Mouse (Mus musculus) thymus, adult 2 months (tissue): ENCODE measurements around the gene Gm20388. TPM values are rescaled to one million over a fixed set of nuclear protein-coding genes. Genes with fewer than 3 reads are reported as not detected.

Experiments
- DNase-seq: peaks from one replicate; pipeline ENCODE4 v3.0.0; 2021
- H3K27ac ChIP-seq: fragments of 200-500 bp; 2 replicates; pipeline ENCODE4 v1.5.1; 2012; ENCODE audit warnings: low read length, control low read depth; ENCODE audit not compliant: control insufficient read depth, insufficient read depth
- H3K27me3 ChIP-seq: fragments of 200-500 bp; 2 replicates; pipeline ENCODE4 v1.6.1; 2012; ENCODE audit warnings: mild to moderate bottlenecking, low read length, moderate library complexity, mixed read lengths; ENCODE audit not compliant: control insufficient read depth, insufficient read depth
- H3K36me3 ChIP-seq: fragments of 200-500 bp; 2 replicates; pipeline ENCODE4 v1.6.1; 2012; ENCODE audit warnings: mild to moderate bottlenecking, low read length, moderate library complexity; ENCODE audit not compliant: control insufficient read depth, insufficient read depth
- H3K4me1 ChIP-seq: fragments of 200-500 bp; replicated peaks from 2 replicates; pipeline ENCODE4 v1.6.1; 2012; ENCODE audit warnings: low read length; ENCODE audit not compliant: control insufficient read depth, insufficient read depth
- H3K4me3 ChIP-seq: fragments of 200-500 bp; 2 replicates; pipeline ENCODE4 v1.5.1; 2012; ENCODE audit warnings: mild to moderate bottlenecking, low read length, control low read depth, moderate library complexity; ENCODE audit not compliant: control insufficient read depth, insufficient read depth
- CTCF ChIP-seq: fragments of 200-500 bp; IDR thresholded peaks from 2 replicates; pipeline ENCODE4 v1.5.1; 2012; ENCODE audit warnings: mild to moderate bottlenecking, control low read depth, low read length, moderate library complexity, borderline replicate concordance; ENCODE audit not compliant: control insufficient read depth, poor library complexity, insufficient read depth; ENCODE audit errors: extremely low read depth
- POLR2A ChIP-seq: fragments of 200-500 bp; IDR thresholded peaks from 2 replicates; pipeline ENCODE4 v1.6.1; 2012; ENCODE audit warnings: mild to moderate bottlenecking, low read length, control low read depth, moderate library complexity; ENCODE audit not compliant: control insufficient read depth, poor library complexity, insufficient read depth; ENCODE audit errors: extremely low read depth
- WGBS: fragments of 180-500 bp; shearing (Covaris S2); methylation state at CpG from one replicate; pipeline ENCODE4 v1.1.7; 2018; 5-methylcytosine and 5-hydroxymethylcytosine counted together
- polyA plus RNA-seq: library from polyadenylated mRNA; depleted of rRNA; stranded (reverse); fragments of >200 nt; gene quantifications from 2 replicates; pipeline ENCODE4 v1.2.3, GENCODE M21; 2012

Gene Gm20388
- polyA plus RNA-seq, 1 experiment = 103 TPM

GRCm38 (mm10) chr8:122199841-122200240 is 2289.2 kb downstream of the Gm20388 start:
- Histone ChIP-seq H3K27ac (no peak overlapping the region), H3K4me3 (no peak overlapping the region), H3K27me3 (no peaks in the 10 kb centered on the region), H3K36me3 (no peaks in the 10 kb centered on the region), H3K4me1 (no peaks in the 10 kb centered on the region)
- TF ChIP-seq CTCF = no peak
- DNase-seq = no peak
- 93% methylated on average over 4 of the region's 4 CpGs for WGBS

- H3K36me3 ChIP-seq = no peaks in the 10 kb centered on the region
- DNase-seq = no peak
- no peak overlapping the region for H3K4me3 ChIP-seq
- 91% methylated on average over 3 of the region's 3 CpGs for WGBS
- TF ChIP-seq POLR2A = no peak
- TF ChIP-seq CTCF = no peak
- H3K27ac ChIP-seq = no peak overlapping the region
- H3K27me3 ChIP-seq = no peaks in the 10 kb centered on the region
- no peaks in the 10 kb centered on the region for H3K4me1 ChIP-seq
Measured at GRCm38 (mm10) chr8:122211591-122211990, 2300.9 kb downstream of the Gm20388 start.

DNA sequence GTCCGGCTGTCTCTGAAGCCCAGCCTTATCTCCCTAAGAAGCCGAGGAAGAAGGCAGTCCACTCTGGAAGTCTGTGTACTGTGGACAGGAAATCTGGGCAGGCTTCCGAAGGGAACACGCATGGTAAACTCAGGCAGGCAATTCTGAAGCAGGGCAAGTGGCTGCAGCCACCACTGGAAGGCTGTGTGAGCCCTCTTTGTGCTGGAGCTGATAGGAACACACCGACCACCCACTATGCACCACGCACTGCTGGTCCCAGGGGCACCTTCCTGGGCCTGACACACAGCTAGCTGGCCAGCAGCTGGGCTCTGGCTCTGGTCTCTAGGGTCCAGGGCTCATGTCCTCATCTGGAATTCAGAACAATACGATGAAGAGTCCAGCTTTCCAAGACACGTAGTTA is 2305.0 kb downstream of the Gm20388 start:
- no peak overlapping the region for H3K4me3 ChIP-seq
- TF ChIP-seq CTCF (no peak), POLR2A (no peak)
- no peak overlapping the region for H3K27ac ChIP-seq
- no peaks in the 10 kb centered on the region for H3K36me3 ChIP-seq
- H3K4me1 ChIP-seq = no peaks in the 10 kb centered on the region
- 81% methylated on average over 8 of the region's 8 CpGs for WGBS
- no peaks in the 10 kb centered on the region for H3K27me3 ChIP-seq
- DNase-seq = no peak

GRCm38 (mm10) chr8:122216433-122216832 is 2305.8 kb downstream of the Gm20388 start:
- Histone ChIP-seq H3K27ac (no peak overlapping the region), H3K4me1 (no peaks in the 10 kb centered on the region), H3K27me3 (no peaks in the 10 kb centered on the region), H3K4me3 (no peak overlapping the region), H3K36me3 (no peaks in the 10 kb centered on the region)
- 83% methylated on average over 6 of the region's 6 CpGs for WGBS
- DNase-seq = no peak
- TF ChIP-seq POLR2A = no peak
- TF ChIP-seq CTCF = no peak

DNA sequence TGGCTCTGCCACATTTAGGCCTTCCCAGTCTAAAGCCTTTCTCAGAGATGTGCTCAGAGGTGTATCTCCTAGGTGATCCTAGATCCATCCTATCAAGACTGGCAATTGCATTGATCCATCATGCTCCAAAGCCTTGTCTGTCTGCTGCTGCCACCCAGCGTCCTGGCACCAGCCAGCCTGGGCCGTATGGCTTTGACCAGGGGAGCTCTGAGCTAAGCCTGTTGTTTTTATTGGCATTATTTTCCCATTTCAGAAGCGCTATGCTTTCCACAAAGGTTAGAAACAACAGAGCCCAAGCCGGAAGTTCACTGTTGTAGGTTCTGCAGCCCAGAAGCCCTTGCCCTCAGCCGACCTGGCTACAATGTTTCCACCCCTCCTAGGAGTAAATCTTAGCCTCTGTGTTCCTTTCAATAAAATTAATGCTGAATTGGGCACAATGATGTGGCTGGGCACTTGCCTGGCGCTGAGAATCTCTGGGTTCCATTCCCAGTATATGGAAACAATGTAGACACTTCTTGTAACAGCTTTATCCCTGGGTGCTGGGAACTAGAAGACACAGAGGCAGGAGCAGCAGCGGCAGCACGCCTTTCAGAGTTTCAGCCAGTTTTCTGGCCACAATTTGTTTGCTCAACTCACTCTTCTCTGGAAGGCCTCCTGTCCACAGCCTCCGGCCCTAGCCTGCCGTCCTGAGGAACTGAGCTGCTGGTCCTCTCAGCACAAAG is 2307.0 kb downstream of the Gm20388 start:
- no peaks in the 10 kb centered on the region for H3K4me1 ChIP-seq
- TF ChIP-seq POLR2A = no peak
- TF ChIP-seq CTCF = no peak
- DNase-seq = no peak
- 92% methylated on average over 10 of the region's 10 CpGs for WGBS
- no peak overlapping the region for H3K27ac ChIP-seq
- no peaks in the 10 kb centered on the region for H3K36me3 ChIP-seq
- no peaks in the 10 kb centered on the region for H3K27me3 ChIP-seq
- no peak overlapping the region for H3K4me3 ChIP-seq

GRCm38 (mm10) chr8:122223976-122224649 is 2313.5 kb downstream of the Gm20388 start:
- no peaks in the 10 kb centered on the region for H3K36me3 ChIP-seq
- 67% methylated on average over 10 of the region's 10 CpGs for WGBS
- no peaks in the 10 kb centered on the region for H3K4me1 ChIP-seq
- no peak for DNase-seq
- no peaks in the 10 kb centered on the region; the same call in 1 of the 2 replicates for H3K27me3 ChIP-seq
- H3K4me3 ChIP-seq = no peak overlapping the region
- H3K27ac ChIP-seq = no peak overlapping the region
- TF ChIP-seq CTCF = no peak
- no peak for TF ChIP-seq POLR2A
